Mouse (Mus musculus): ENCODE data around the gene Sppl2c.
"Not testable (repeated sequence)": the region's sequence is repeated elsewhere in the genome, so short reads cannot be mapped to it uniquely, and the experiment has no call there.

Sppl2c gene

GRCm38 (mm10) chr11:104197861-104198260, 11.7 kb downstream of the Sppl2c start:
- DNase-seq: no peak

GRCm38 (mm10) chr11:104203271-104203670, 17.1 kb downstream of the Sppl2c start:
- DNase-seq: no peak

GRCm38 (mm10) chr11:104206573-104206972, 20.4 kb downstream of the Sppl2c start:
- peak in 1 of 2 experiments; percentile 33 for DNase-seq

GRCm38 (mm10) chr11:104209041-104209440, 22.9 kb downstream of the Sppl2c start:
- DNase-seq: no peak

GRCm38 (mm10) chr11:104211251-104211650, 25.1 kb downstream of the Sppl2c start:
- DNase-seq: no peak

- DNase-seq: not testable (repeated sequence)
These were observed 28.0 kb downstream of the Sppl2c start for GRCm38 (mm10) chr11:104214128-104214527.

GRCm38 (mm10) chr11:104218075-104218474, 31.9 kb downstream of the Sppl2c start:
- peak; percentile 50 to 51 for DNase-seq

- DNase-seq: no peak
These were observed 34.2 kb downstream of the Sppl2c start for GRCm38 (mm10) chr11:104220291-104220690.

GRCm38 (mm10) chr11:104221751-104222150, 35.6 kb downstream of the Sppl2c start:
- no peak for DNase-seq

GRCm38 (mm10) chr11:104223301-104223700, 37.2 kb downstream of the Sppl2c start:
- DNase-seq: no peak

GRCm38 (mm10) chr11:104229391-104229790, 43.3 kb downstream of the Sppl2c start:
- DNase-seq: no peak

- peak in 1 of 2 experiments; percentile 45 for DNase-seq
These were observed 44.1 kb downstream of the Sppl2c start for GRCm38 (mm10) chr11:104230066-104230778.

- peak; percentile 97 for DNase-seq
These were observed 45.1 kb downstream of the Sppl2c start, which contains the start of gene Mapt for GRCm38 (mm10) chr11:104231041-104231911. TSS of gene Mapt (plus strand) at chr11:104231390.

- peak; percentile 89 to 91 for DNase-seq
These were observed 46.3 kb downstream of the Sppl2c start for GRCm38 (mm10) chr11:104232141-104233061.

GRCm38 (mm10) chr11:104233101-104233500, 47.0 kb downstream of the Sppl2c start:
- no peak for DNase-seq

- DNase-seq: peak; percentile 52 to 64
These were observed 47.6 kb downstream of the Sppl2c start for GRCm38 (mm10) chr11:104233574-104234206.

- no peak for DNase-seq
These were observed 48.6 kb downstream of the Sppl2c start for GRCm38 (mm10) chr11:104234680-104235079.

- DNase-seq: no peak
These were observed 49.8 kb downstream of the Sppl2c start for GRCm38 (mm10) chr11:104235881-104236280.

- peak; percentile 90 to 92 for DNase-seq
These were observed 51.1 kb downstream of the Sppl2c start for GRCm38 (mm10) chr11:104237226-104237625.

GRCm38 (mm10) chr11:104237958-104238747, 52.0 kb downstream of the Sppl2c start:
- DNase-seq: no peak
